Mouse (Mus musculus) liver, adult 2 months (tissue): Measurements from ENCODE around the gene Pik3r2.

Experiments used
- CTCF ChIP-seq: fragments of 200-500 bp; IDR thresholded peaks from 2 replicates; pipeline ENCODE4 v1.5.1; 2011; ENCODE audit warnings: low read depth, low read length, control low read depth
- POLR2A ChIP-seq: fragments of 200-500 bp; IDR thresholded peaks from 2 replicates; pipeline ENCODE4 v1.6.1; 2011; ENCODE audit warnings: low read length, control low read depth; ENCODE audit not compliant: insufficient read depth; ENCODE audit errors: extremely low read depth

- TF ChIP-seq CTCF = no peak
- TF ChIP-seq POLR2A = no peak
Observed at GRCm38 (mm10) chr8:70742981-70743655, 33.4 kb downstream of the Pik3r2 start.
